Mouse (Mus musculus) lung, embryonic 15.5 days (tissue): ENCODE data around the gene Gtdc1. TPM values are rescaled to one million over a fixed set of nuclear protein-coding genes. Genes with fewer than 3 reads are reported as not detected.

Source experiments
- ATAC-seq: fragments of 200-750 bp; cut with Nextera tagmentation; 2 replicates; pipeline ENCODE4 v1.8.0; 2017; ENCODE audit warnings: moderate number of reproducible peaks, borderline replicate concordance; ENCODE audit not compliant: low FRiP score, low TSS enrichment; ENCODE audit errors: extremely low read depth
- H3K27ac ChIP-seq: fragments of 300-500 bp; sonication (generic); 2 replicates; pipeline ENCODE4 v1.5.1; 2015; ENCODE audit warnings: moderate library complexity, mild to moderate bottlenecking, inconsistent platforms
- H3K27me3 ChIP-seq: fragments of 300-500 bp; sonication (generic); 2 replicates; pipeline ENCODE4 v1.6.1; 2015; ENCODE audit warnings: inconsistent platforms
- H3K36me3 ChIP-seq: fragments of 300-500 bp; sonication (generic); 2 replicates; pipeline ENCODE4 v1.6.1; 2015; ENCODE audit warnings: inconsistent platforms
- H3K4me1 ChIP-seq: fragments of 300-500 bp; sonication (generic); 2 replicates; pipeline ENCODE4 v1.6.1; 2015; ENCODE audit warnings: inconsistent platforms
- H3K4me2 ChIP-seq: fragments of 300-500 bp; sonication (generic); 2 replicates; pipeline ENCODE4 v1.6.1; 2015; ENCODE audit warnings: inconsistent platforms, mild to moderate bottlenecking, moderate library complexity
- H3K4me3 ChIP-seq: fragments of 300-500 bp; sonication (generic); 2 replicates; pipeline ENCODE4 v1.5.1; 2015; ENCODE audit warnings: mild to moderate bottlenecking, inconsistent platforms
- H3K9ac ChIP-seq: fragments of 300-500 bp; sonication (generic); 2 replicates; pipeline ENCODE4 v1.6.1; 2015; ENCODE audit warnings: inconsistent platforms
- H3K9me3 ChIP-seq: fragments of 300-500 bp; sonication (generic); 2 replicates; pipeline ENCODE4 v1.6.1; 2016; ENCODE audit warnings: inconsistent platforms
- WGBS: fragments of 180-500 bp; shearing (Covaris S2); methylation state at CpG from one replicate; pipeline ENCODE4 v1.1.7; 2015; 5-methylcytosine and 5-hydroxymethylcytosine counted together
- polyA plus RNA-seq: library from polyadenylated mRNA; unstranded; fragments of >200 nt; fragmentation: Nextera tagmentation; extraction: Ambion mirVana; gene quantifications from 2 replicates; pipeline ENCODE4 v1.2.1, GENCODE M21; 2015

Gene Gtdc1
- 11.7 and 13.1 TPM in 2 replicates for polyA plus RNA-seq

DNA sequence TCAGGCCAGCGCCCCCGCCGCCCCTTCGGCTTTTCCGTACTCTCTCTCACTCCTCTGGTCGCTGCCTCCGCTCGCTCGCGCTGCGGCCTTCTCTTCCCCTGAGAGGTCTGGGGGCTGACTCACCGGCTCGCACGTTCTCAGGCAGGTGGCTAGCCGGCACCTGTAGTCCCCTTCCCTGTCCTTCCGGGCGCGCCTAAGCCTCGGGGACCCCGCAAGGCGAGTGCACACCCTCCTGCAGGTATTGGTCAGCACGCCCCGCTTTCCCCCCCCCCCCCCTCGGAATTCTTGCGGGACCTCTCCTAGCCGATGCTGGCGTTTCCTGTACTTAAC is at the start of gene Gtdc1:
Gene Gtdc1, minus strand, starts transcription at position 176 of the 330 bp plus-strand sequence.
- Histone ChIP-seq H3K4me3 (peak within 1 kb of the TSS; percentile 58), H3K27me3 (no peaks in the 10 kb centered on the region), H3K36me3 (no peaks in the 10 kb centered on the region), H3K4me2 (peak within 1 kb of the TSS; percentile 71), H3K27ac (peak within 1 kb of the TSS; percentile 98), H3K4me1 (peaks cover 4% of the 10 kb centered on the region), H3K9me3 (no peaks in the 10 kb centered on the region), H3K9ac (peak within 1 kb of the TSS; percentile 90)
- 0% methylated on average over 25 of the region's 27 CpGs for WGBS
- peak; percentile 51 for ATAC-seq

DNA sequence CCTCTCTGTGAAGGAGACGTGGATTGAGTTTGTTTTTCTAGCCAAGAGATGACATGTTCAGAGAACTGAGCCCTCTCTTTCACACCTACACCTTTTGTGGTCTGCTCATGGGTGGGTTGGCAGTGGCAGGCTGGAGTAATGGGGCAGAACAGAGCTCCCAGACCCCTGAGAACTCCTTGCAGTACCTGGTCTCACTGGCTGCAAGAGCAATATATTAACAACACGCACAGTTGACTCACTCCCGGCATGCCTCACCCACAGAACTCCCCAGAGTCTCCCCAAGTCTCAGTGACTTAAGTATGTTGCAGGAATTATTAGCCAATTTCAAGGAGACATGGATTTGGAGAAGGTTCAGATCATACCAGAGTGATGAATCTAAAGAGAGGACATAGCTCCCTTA is 49.6 kb upstream of the Gtdc1 start:
- Histone ChIP-seq H3K27ac (no peak overlapping the region), H3K9ac (no peak overlapping the region), H3K36me3 (no peaks in the 10 kb centered on the region), H3K4me1 (peaks cover 15% of the 10 kb centered on the region), H3K9me3 (no peaks in the 10 kb centered on the region), H3K27me3 (no peaks in the 10 kb centered on the region), H3K4me3 (no peak overlapping the region), H3K4me2 (no peak overlapping the region)
- WGBS, result 66% methylated on average over 3 of the region's 3 CpGs
- no peak for ATAC-seq

DNA sequence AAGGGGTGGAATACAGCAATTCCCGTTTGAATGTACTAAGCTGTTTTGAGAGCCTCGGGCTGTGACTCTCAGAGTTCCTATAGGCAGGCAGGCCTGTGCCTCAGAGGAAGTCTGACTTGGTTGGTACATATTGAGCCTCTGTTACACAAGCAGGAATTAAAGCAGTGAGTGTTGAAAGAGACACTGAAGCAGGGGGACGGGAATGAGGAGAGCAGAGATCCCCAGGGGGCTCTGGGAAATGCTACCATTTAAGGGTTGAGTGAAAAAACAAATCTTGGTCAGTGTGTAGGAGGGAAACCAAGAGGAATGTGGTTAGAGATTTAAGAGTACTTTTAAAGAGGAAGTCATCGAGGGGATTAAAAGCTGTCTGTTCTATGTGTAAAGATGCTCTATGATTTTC is 49.0 kb upstream of the Gtdc1 start:
- H3K4me1 ChIP-seq, result peaks cover 15% of the 10 kb centered on the region
- H3K9ac ChIP-seq, result no peak overlapping the region
- H3K4me3 ChIP-seq, result no peak overlapping the region
- WGBS, result 41% methylated on average over 4 of the region's 4 CpGs
- no peak overlapping the region for H3K4me2 ChIP-seq
- no peaks in the 10 kb centered on the region for H3K9me3 ChIP-seq
- H3K27ac ChIP-seq, result no peak overlapping the region
- H3K36me3 ChIP-seq, result no peaks in the 10 kb centered on the region
- H3K27me3 ChIP-seq, result no peaks in the 10 kb centered on the region
- ATAC-seq, result no peak

DNA sequence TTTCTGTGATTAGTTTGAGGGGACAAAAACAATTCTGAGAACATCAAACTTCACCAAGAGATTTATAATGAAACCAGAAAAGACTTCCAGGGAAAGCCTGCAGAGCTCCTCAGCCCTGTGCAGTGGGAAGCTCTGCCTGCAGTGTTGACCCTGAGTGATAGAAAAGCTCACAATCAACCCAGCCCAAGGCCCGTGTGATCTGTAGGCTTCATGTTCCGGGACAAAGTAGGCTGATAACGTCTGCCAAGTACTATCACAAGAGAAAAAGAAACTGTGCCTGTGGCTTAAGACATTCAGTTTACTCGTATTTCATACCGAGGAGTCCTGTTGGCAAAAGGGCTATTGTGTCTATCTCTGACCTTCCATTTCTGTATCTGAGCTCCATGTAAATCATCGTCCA is 46.4 kb upstream of the Gtdc1 start:
- Histone ChIP-seq H3K27ac (no peak overlapping the region), H3K4me2 (no peak overlapping the region), H3K9me3 (no peaks in the 10 kb centered on the region), H3K4me1 (peaks cover 2% of the 10 kb centered on the region), H3K4me3 (no peak overlapping the region), H3K27me3 (no peaks in the 10 kb centered on the region), H3K9ac (no peak overlapping the region), H3K36me3 (no peaks in the 10 kb centered on the region)
- no peak for ATAC-seq
- 64% methylated on average over 6 of the region's 6 CpGs for WGBS

DNA sequence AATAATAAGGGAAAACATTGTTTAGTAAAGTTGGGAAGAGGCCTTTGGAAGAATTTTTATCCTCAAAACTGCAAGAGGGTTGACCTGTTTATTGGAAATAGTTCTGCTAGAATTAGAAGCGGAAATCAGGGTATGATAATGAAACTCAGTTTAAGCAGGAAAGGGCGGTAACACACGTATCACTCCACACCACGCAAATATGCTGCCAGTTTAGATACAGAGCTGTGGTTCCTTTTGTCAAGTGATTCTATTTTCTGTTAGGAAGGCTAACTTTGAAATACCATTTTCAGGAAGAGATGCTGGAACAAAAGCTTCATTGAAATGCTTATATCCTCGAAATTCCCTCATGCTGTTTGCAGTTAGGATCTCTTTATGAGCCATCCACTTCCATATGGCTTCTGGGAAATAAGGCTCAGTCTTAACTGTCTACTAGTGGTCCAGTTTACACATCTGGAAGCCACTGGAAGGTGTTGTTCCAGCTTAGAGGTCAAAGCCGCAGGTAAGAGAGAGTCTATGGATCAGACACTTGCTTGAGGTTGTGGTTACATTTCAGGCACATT is 42.7 kb upstream of the Gtdc1 start:
- no peak overlapping the region for H3K4me3 ChIP-seq
- no peak overlapping the region for H3K4me2 ChIP-seq
- H3K27ac ChIP-seq, result no peak overlapping the region
- no peaks in the 10 kb centered on the region for H3K4me1 ChIP-seq
- 91% methylated on average over 6 of the region's 6 CpGs for WGBS
- H3K27me3 ChIP-seq, result no peaks in the 10 kb centered on the region
- ATAC-seq, result no peak
- H3K36me3 ChIP-seq, result no peaks in the 10 kb centered on the region
- no peak overlapping the region for H3K9ac ChIP-seq
- H3K9me3 ChIP-seq, result no peaks in the 10 kb centered on the region

DNA sequence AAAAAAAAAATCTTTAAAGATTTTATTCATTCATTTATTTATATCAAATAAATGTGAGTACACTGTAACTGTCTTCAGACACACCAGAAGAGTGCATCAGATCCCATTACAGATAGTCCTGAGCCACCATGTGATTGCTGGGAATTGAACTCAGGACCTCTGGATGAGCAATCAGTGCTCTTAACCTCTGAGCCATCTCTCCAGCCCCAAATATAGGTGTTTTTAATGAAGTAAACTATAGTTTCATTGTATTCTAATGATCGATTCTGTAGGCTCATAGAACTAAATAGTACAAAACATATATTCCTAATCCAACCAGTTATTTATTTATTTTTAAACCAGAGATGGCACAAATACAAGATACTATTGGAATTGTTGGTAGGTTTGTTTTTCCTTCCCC is 42.2 kb upstream of the Gtdc1 start:
- Histone ChIP-seq H3K9ac (no peak overlapping the region), H3K36me3 (no peaks in the 10 kb centered on the region), H3K27ac (no peak overlapping the region), H3K4me2 (no peak overlapping the region), H3K9me3 (no peaks in the 10 kb centered on the region), H3K4me1 (no peaks in the 10 kb centered on the region), H3K27me3 (no peaks in the 10 kb centered on the region), H3K4me3 (no peak overlapping the region)
- no peak for ATAC-seq
- 97% methylated on average over 1 of the region's 1 CpGs for WGBS

GRCm38 (mm10) chr2:44969226-44969625 is 41.8 kb upstream of the Gtdc1 start:
- ATAC-seq, result no peak
- no peak overlapping the region for H3K4me2 ChIP-seq
- 45% methylated on average over 2 of the region's 2 CpGs for WGBS

GRCm38 (mm10) chr2:44965834-44966555 is 38.5 kb upstream of the Gtdc1 start:
- peak overlapping the region; percentile 14; the same call in 1 of the 2 replicates for H3K27ac ChIP-seq
- no peak; the same call in 1 of the 2 replicates for ATAC-seq

More at GRCm38 (mm10) chr2:44969226-44969625, 41.8 kb upstream of the Gtdc1 start:
- Histone ChIP-seq H3K4me1 (no peaks in the 10 kb centered on the region), H3K27me3 (no peaks in the 10 kb centered on the region), H3K9me3 (no peaks in the 10 kb centered on the region), H3K4me3 (no peak overlapping the region), H3K9ac (no peak overlapping the region), H3K36me3 (no peaks in the 10 kb centered on the region), H3K27ac (no peak overlapping the region)

GRCm38 (mm10) chr2:44962620-44963019 is 35.2 kb upstream of the Gtdc1 start:
- H3K4me3 ChIP-seq, result no peak overlapping the region
- H3K27ac ChIP-seq, result no peak overlapping the region
- H3K36me3 ChIP-seq, result no peaks in the 10 kb centered on the region
- no peaks in the 10 kb centered on the region for H3K9me3 ChIP-seq
- no peak overlapping the region for H3K4me2 ChIP-seq
- H3K9ac ChIP-seq, result no peak overlapping the region
- WGBS, result 90% methylated on average over 5 of the region's 5 CpGs
- no peaks in the 10 kb centered on the region for H3K4me1 ChIP-seq
- ATAC-seq, result no peak
- no peaks in the 10 kb centered on the region for H3K27me3 ChIP-seq

More at GRCm38 (mm10) chr2:44965834-44966555, 38.5 kb upstream of the Gtdc1 start:
- H3K9ac ChIP-seq, result no peak overlapping the region
- WGBS, result 39% methylated on average over 2 of the region's 2 CpGs
- H3K4me3 ChIP-seq, result no peak overlapping the region
- no peak overlapping the region for H3K4me2 ChIP-seq
- H3K27me3 ChIP-seq, result no peaks in the 10 kb centered on the region
- no peaks in the 10 kb centered on the region for H3K9me3 ChIP-seq
- H3K4me1 ChIP-seq, result no peaks in the 10 kb centered on the region
- no peaks in the 10 kb centered on the region for H3K36me3 ChIP-seq

- Histone ChIP-seq H3K9ac (no peak overlapping the region), H3K27me3 (no peaks in the 10 kb centered on the region), H3K4me1 (peaks cover 3% of the 10 kb centered on the region; the same call in 1 of the 2 replicates), H3K9me3 (no peaks in the 10 kb centered on the region), H3K4me2 (no peak overlapping the region), H3K27ac (no peak overlapping the region), H3K4me3 (no peak overlapping the region), H3K36me3 (no peaks in the 10 kb centered on the region)
- ATAC-seq, result no peak
- WGBS, result 80% methylated on average over 4 of the region's 4 CpGs
Observed at GRCm38 (mm10) chr2:44961192-44961591, 33.7 kb upstream of the Gtdc1 start.

DNA sequence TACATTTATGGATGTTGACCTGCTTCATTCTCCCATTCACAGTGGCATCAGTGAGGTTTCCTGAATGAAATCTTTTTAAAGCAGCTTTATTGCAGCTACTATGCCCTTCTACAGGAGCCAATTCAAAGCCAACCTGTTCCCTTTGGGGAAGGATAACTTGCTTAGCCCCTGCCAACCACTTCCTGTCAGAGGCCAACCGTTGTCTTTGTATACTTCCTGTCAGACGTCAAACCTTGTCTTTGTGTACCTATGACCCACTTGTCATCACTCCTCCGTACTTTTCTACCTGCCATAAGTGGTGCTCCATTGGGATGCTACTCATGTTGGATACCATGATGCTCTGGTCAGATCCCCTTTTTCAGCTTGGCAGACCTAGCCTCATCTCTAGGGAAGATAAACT is 33.1 kb upstream of the Gtdc1 start:
- ATAC-seq, result no peak
- no peaks in the 10 kb centered on the region for H3K27me3 ChIP-seq
- 51% methylated on average over 3 of the region's 3 CpGs for WGBS
- H3K9ac ChIP-seq, result no peak overlapping the region
- no peak overlapping the region for H3K4me2 ChIP-seq
- H3K9me3 ChIP-seq, result no peaks in the 10 kb centered on the region
- H3K27ac ChIP-seq, result no peak overlapping the region
- H3K4me3 ChIP-seq, result no peak overlapping the region
- peaks cover 4% of the 10 kb centered on the region; the same call in 1 of the 2 replicates for H3K4me1 ChIP-seq
- no peaks in the 10 kb centered on the region for H3K36me3 ChIP-seq

DNA sequence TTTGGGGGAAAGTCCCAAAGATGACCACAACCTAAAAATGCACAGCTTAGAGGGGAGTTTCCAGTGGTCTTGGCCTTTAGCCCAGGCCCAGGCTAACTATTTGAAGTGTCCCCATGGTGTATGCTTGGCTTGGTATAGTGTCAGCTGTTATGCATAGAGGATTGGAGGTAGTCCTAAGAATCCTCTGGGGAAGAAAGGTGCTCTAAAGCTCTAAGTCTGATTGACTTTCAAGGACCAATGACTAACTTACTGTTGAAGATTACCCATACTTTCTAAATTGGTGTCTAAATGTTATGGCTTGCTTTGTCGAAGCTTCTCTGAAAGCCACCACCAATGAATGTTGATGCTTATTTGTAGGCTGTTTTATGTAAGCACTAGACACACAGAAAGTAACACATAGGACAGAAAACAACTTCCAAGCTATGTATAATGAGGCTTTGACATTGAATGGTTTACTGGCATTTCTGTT is 29.9 kb upstream of the Gtdc1 start:
- no peak overlapping the region for H3K4me3 ChIP-seq
- 92% methylated on average over 1 of the region's 1 CpGs for WGBS
- ATAC-seq, result no peak
- H3K4me2 ChIP-seq, result no peak overlapping the region
- no peak overlapping the region for H3K9ac ChIP-seq
- H3K27ac ChIP-seq, result no peak overlapping the region
- H3K4me1 ChIP-seq, result peaks cover 13% of the 10 kb centered on the region
- no peaks in the 10 kb centered on the region for H3K27me3 ChIP-seq
- no peaks in the 10 kb centered on the region for H3K9me3 ChIP-seq
- no peaks in the 10 kb centered on the region for H3K36me3 ChIP-seq
